ENCODE assay signal across 23 mouse cellular contexts in the genomic region with DNA sequence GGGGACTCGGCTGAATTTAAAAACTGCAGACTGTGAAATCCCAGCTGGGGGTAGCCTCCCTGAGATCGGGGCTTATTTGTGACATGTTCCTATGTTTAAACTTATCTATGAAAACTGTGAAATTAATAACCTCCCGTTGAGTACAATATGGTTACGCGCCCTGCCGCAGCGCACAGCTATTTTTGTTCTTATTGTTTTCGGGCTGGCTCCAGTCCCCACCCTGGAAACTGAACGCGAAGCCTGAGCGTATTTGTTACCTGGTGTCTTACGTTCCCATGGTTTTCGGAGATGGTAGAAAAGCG. TPM values are rescaled to one million over a fixed set of nuclear protein-coding genes. Genes with fewer than 3 reads are reported as not detected.
DNase-seq lines count a peak whose midpoint lies in the region; ATAC-seq and TF ChIP-seq lines count a peak whose summit lies in the region.
"Had no signal": no experiment of that assay in that cellular context is flagged by ENCODE, and none has a peak within 500 bp of the region (broad histone marks: within the 10 kb centered on the region; RNA-seq: fewer than 3 reads in every experiment).

No protein-coding gene starts in this region.

- peaks cover 22% of the 10 kb centered on the region for H3K4me1 ChIP-seq in forebrain, embryonic 12.5 days
- peaks cover 8% of the 10 kb centered on the region for H3K4me1 ChIP-seq in forebrain, embryonic 11.5 days (replicated peaks; ENCODE audit: control insufficient read depth, insufficient read depth, low read length)
- no peaks in the 10 kb centered on the region for H3K4me1 ChIP-seq in brown adipose tissue, adult 24 weeks (ENCODE audit: control insufficient read depth, insufficient read depth, insufficient read length, low read length)
- H3K4me1 ChIP-seq in midbrain, embryonic 14.5 days (ENCODE audit: control insufficient read depth, insufficient read depth, low read length) = peaks cover 8% of the 10 kb centered on the region

- H3K27ac ChIP-seq in forebrain, embryonic 12.5 days = no peak overlapping the region
- no peak overlapping the region for H3K27ac ChIP-seq in forebrain, embryonic 11.5 days (ENCODE audit: low read depth, low read length)
- H3K27ac ChIP-seq in left cerebral cortex, adult 2 months = no peak overlapping the region; the same call in 1 of the 2 replicates
- 0 out of 2 replicates have a peak overlapping the region, but pooled peaks have one; percentile 13 for H3K27ac ChIP-seq in brown adipose tissue, adult 24 weeks (replicated peaks; ENCODE audit: low read depth, low read length)
- no peak overlapping the region for H3K27ac ChIP-seq in midbrain, embryonic 14.5 days (replicated peaks; ENCODE audit: low read depth, low read length)
- H3K27ac ChIP-seq: liver, embryonic 13.5 days had no signal

- intact Hi-C loops in left cerebral cortex, adult 2 months (cut with DNase I) = no loop called here
- intact Hi-C loops in left cerebral cortex, postnatal 4 days (cut with DNase I) = no loop called here

- H3K4me2 ChIP-seq in forebrain, embryonic 12.5 days = no peak overlapping the region
- no peak overlapping the region for H3K4me2 ChIP-seq in forebrain, embryonic 11.5 days (ENCODE audit: low read depth, low read length, severe bottlenecking)
- H3K4me2 ChIP-seq in midbrain, embryonic 14.5 days (ENCODE audit: low read length) = peak overlapping the region; percentile 25
- H3K4me2 ChIP-seq: liver, embryonic 13.5 days had no signal

- no peaks in the 10 kb centered on the region for H3K9me3 ChIP-seq in forebrain, embryonic 12.5 days
- no peaks in the 10 kb centered on the region for H3K9me3 ChIP-seq in forebrain, embryonic 11.5 days (ENCODE audit: control insufficient read depth, low read length)
- H3K9me3 ChIP-seq in midbrain, embryonic 14.5 days (ENCODE audit: control insufficient read depth, low read length) = no peaks in the 10 kb centered on the region
- H3K9me3 ChIP-seq: liver, embryonic 13.5 days had no signal

- H3K27me3 ChIP-seq in forebrain, embryonic 12.5 days = peaks cover 60% of the 10 kb centered on the region
- H3K27me3 ChIP-seq in forebrain, embryonic 11.5 days (ENCODE audit: control insufficient read depth, insufficient read depth, low read length) = peaks cover 6% of the 10 kb centered on the region; the same call in 1 of the 2 replicates
- peaks cover 25% of the 10 kb centered on the region for H3K27me3 ChIP-seq in midbrain, embryonic 14.5 days (ENCODE audit: control insufficient read depth, insufficient read depth, low read length)

- 56% methylated on average over 14 of the region's 14 CpGs for WGBS in forebrain, embryonic 12.5 days
- 61% methylated on average over 14 of the region's 14 CpGs for WGBS in forebrain, embryonic 11.5 days
- 32% methylated on average over 14 of the region's 14 CpGs for WGBS in midbrain, embryonic 14.5 days

- H3K4me3 ChIP-seq in forebrain, embryonic 12.5 days (replicated peaks) = no peak overlapping the region
- H3K4me3 ChIP-seq in forebrain, embryonic 11.5 days (ENCODE audit: low read depth, low read length) = no peak overlapping the region
- H3K4me3 ChIP-seq in left cerebral cortex, adult 2 months = peak overlapping the region; percentile 26
- H3K4me3 ChIP-seq in brown adipose tissue, adult 24 weeks (ENCODE audit: insufficient read depth, low read depth, low read length) = no peak overlapping the region
- H3K4me3 ChIP-seq in midbrain, embryonic 14.5 days (replicated peaks; ENCODE audit: low read depth, low read length) = no peak overlapping the region
- H3K4me3 ChIP-seq: liver, embryonic 13.5 days had no signal

- no peak overlapping the region for H3K9ac ChIP-seq in forebrain, embryonic 12.5 days
- H3K9ac ChIP-seq in forebrain, embryonic 11.5 days (ENCODE audit: low read length) = no peak overlapping the region
- H3K9ac ChIP-seq in midbrain, embryonic 14.5 days (replicated peaks; ENCODE audit: low read length) = no peak overlapping the region; the same call in 1 of the 2 replicates
- H3K9ac ChIP-seq: liver, embryonic 13.5 days had no signal

- ATAC-seq in forebrain, embryonic 12.5 days (ENCODE audit: low FRiP score) = 0 out of 2 replicates have a peak, but pooled peaks have one; percentile 35
- no peak for ATAC-seq in forebrain, embryonic 11.5 days (replicated peaks; ENCODE audit: low FRiP score)
- no peak for ATAC-seq in midbrain, embryonic 14.5 days (ENCODE audit: low FRiP score, low TSS enrichment)

- no peak for DNase-seq in forebrain, embryonic 11.5 days (ENCODE audit: low spot score)
- DNase-seq in left cerebral cortex, adult 2 months (ENCODE audit: extremely low spot score in 1 of 2, low spot score in 2 of 2) = no peak
- DNase-seq in left cerebral cortex, postnatal 4 days = no peak
- no peak for DNase-seq in midbrain, embryonic 14.5 days
- no peak for DNase-seq in lung, postnatal 25 days (ENCODE audit: low spot score)
- no peak for DNase-seq in layer of hippocampus, postnatal 14 days (ENCODE audit: low spot score in 2 of 2)
- DNase-seq: cerebellum, adult 8-10 months; gastrocnemius, postnatal 10 days; kidney, adult 2 months; kidney, postnatal 25 days; liver, embryonic 13.5 days; thymus, adult 18-20 months had no signal

- H3K36me3 ChIP-seq in forebrain, embryonic 12.5 days (replicated peaks) = no peaks in the 10 kb centered on the region
- no peaks in the 10 kb centered on the region for H3K36me3 ChIP-seq in forebrain, embryonic 11.5 days (ENCODE audit: control insufficient read depth, insufficient read depth, low read length)
- H3K36me3 ChIP-seq in midbrain, embryonic 14.5 days (ENCODE audit: control insufficient read depth, insufficient read depth, low read length) = no peaks in the 10 kb centered on the region
- H3K36me3 ChIP-seq: liver, embryonic 13.5 days had no signal

- TF ChIP-seq CTCF in left cerebral cortex, adult 2 months (IDR thresholded peaks at IDR 0.05) = no peak

RNA-seq across cellular contexts. Expression of a gene that starts 24.4 kb away (rescaled TPM):
- 29.2 and 29.9 TPM in 2 replicates for polyA plus RNA-seq in forebrain, embryonic 12.5 days (2016; fragmentation: Nextera tagmentation; extraction: Ambion mirVana)
- 29.6 and 32.3 TPM in 2 replicates for polyA plus RNA-seq in forebrain, embryonic 11.5 days (2014; fragmentation: Nextera tagmentation; extraction: Ambion mirVana)
- 10 to 100 TPM; 20.2 to 20.3 TPM for total RNA-seq in left cerebral cortex, adult 2 months (2021)
- 10 to 100 TPM; 26.5 to 28.6 TPM for total RNA-seq in left cerebral cortex, postnatal 4 days (2021)
- polyA plus RNA-seq in brown adipose tissue, adult 24 weeks (2012; ENCODE audit: insufficient read depth, insufficient read length, missing spikeins) = 147 and 149 TPM in 2 replicates
- polyA plus RNA-seq in midbrain, embryonic 14.5 days (2014; fragmentation: Nextera tagmentation; extraction: Ambion mirVana) = 29.0 and 32.2 TPM in 2 replicates
- total RNA-seq in layer of hippocampus, postnatal 14 days (2021) = 10 to 100 TPM; 21.0 to 22.8 TPM

RNA-seq across cellular contexts. Expression of a gene that starts 43.3 kb away (rescaled TPM):
- not detected in 2 replicates for polyA plus RNA-seq in forebrain, embryonic 12.5 days (2016; fragmentation: Nextera tagmentation; extraction: Ambion mirVana)
- 1.0 TPM in 1 of 2 replicates, not detected in the other for polyA plus RNA-seq in forebrain, embryonic 11.5 days (2014; fragmentation: Nextera tagmentation; extraction: Ambion mirVana)
- not detected for total RNA-seq in left cerebral cortex, adult 2 months (2021)
- not detected for total RNA-seq in left cerebral cortex, postnatal 4 days (2021)
- 13.8 TPM in 1 of 2 replicates, not detected in the other for polyA plus RNA-seq in brown adipose tissue, adult 24 weeks (2012; ENCODE audit: insufficient read depth, insufficient read length, missing spikeins)
- not detected in 2 replicates for polyA plus RNA-seq in midbrain, embryonic 14.5 days (2014; fragmentation: Nextera tagmentation; extraction: Ambion mirVana)
- not detected for total RNA-seq in layer of hippocampus, postnatal 14 days (2021)
- total RNA-seq: adrenal gland, postnatal 10 days; gastrocnemius, postnatal 10 days; heart, adult 18-20 months; megakaryocyte-erythroid progenitor cell, adult 5-6 weeks had no signal
- polyA plus RNA-seq: embryonic facial prominence, embryonic 14.5 days; heart, embryonic 16.5 days; kidney, adult 2 months; limb, embryonic 11.5 days; liver, embryonic 13.5 days; lung, embryonic 16.5 days; small intestine, adult 2 months; stomach, embryonic 14.5 days had no signal

RNA-seq across cellular contexts. Expression of a gene that starts 57.7 kb away (rescaled TPM):
- polyA plus RNA-seq in forebrain, embryonic 12.5 days (2016; fragmentation: Nextera tagmentation; extraction: Ambion mirVana) = 5.8 and 6.3 TPM in 2 replicates
- 6.6 and 7.6 TPM in 2 replicates for polyA plus RNA-seq in forebrain, embryonic 11.5 days (2014; fragmentation: Nextera tagmentation; extraction: Ambion mirVana)
- 1 to 10 TPM; 8.5 to 9.1 TPM for total RNA-seq in left cerebral cortex, adult 2 months (2021)
- 1 to 10 TPM; 7.0 to 7.8 TPM for total RNA-seq in left cerebral cortex, postnatal 4 days (2021)
- polyA plus RNA-seq in brown adipose tissue, adult 24 weeks (2012; ENCODE audit: insufficient read depth, insufficient read length, missing spikeins) = 29.5 and 44.8 TPM in 2 replicates
- 5.4 and 9.3 TPM in 2 replicates for polyA plus RNA-seq in midbrain, embryonic 14.5 days (2014; fragmentation: Nextera tagmentation; extraction: Ambion mirVana)
- 10 to 100 TPM in 1 of 2 experiments, 1 to 10 TPM in 1; 7.1 to 10.3 TPM for total RNA-seq in layer of hippocampus, postnatal 14 days (2021)
